Mouse (Mus musculus) kidney, postnatal 0 days (tissue): ENCODE measurements around the gene Ppib. TPM values are rescaled to one million over a fixed set of nuclear protein-coding genes. Genes with fewer than 3 reads are reported as not detected.

ENCODE experiments used
- ATAC-seq: fragments of 200-750 bp; cut with Nextera tagmentation; replicated peaks from 2 replicates; pipeline ENCODE4 v1.8.0; 2017; ENCODE audit warnings: low read depth, moderate number of reproducible peaks, moderate TSS enrichment, moderate library complexity; ENCODE audit not compliant: low FRiP score
- DNase-seq: peaks from one replicate; pipeline ENCODE4 v3.0.0-alpha.2; 2016; ENCODE audit warnings: low spot score
- H3K27ac ChIP-seq: fragments of 300-500 bp; sonication (generic); 2 replicates; pipeline ENCODE4 v1.5.1; 2014; ENCODE audit warnings: mild to moderate bottlenecking
- H3K27me3 ChIP-seq: fragments of 300-500 bp; sonication (generic); 2 replicates; pipeline ENCODE4 v1.6.1; 2014; ENCODE audit warnings: low read length, mixed read lengths; ENCODE audit not compliant: insufficient read depth
- H3K36me3 ChIP-seq: fragments of 300-500 bp; sonication (generic); 2 replicates; pipeline ENCODE4 v1.6.1; 2014; ENCODE audit warnings: low read length, mixed read lengths; ENCODE audit not compliant: insufficient read depth
- H3K4me1 ChIP-seq: fragments of 300-500 bp; sonication (generic); replicated peaks from 2 replicates; pipeline ENCODE4 v1.6.1; 2014; ENCODE audit warnings: antibody characterized with exemption, low read length, mixed read lengths; ENCODE audit not compliant: insufficient read depth
- H3K4me2 ChIP-seq: fragments of 300-500 bp; sonication (generic); 2 replicates; pipeline ENCODE4 v1.6.1; 2014; ENCODE audit warnings: mild to moderate bottlenecking, low read length, moderate library complexity, mixed read lengths
- H3K4me3 ChIP-seq: fragments of 300-500 bp; sonication (generic); replicated peaks from 2 replicates; pipeline ENCODE4 v1.5.1; 2014; ENCODE audit warnings: low read depth, low read length
- H3K9ac ChIP-seq: fragments of 300-500 bp; sonication (generic); 2 replicates; pipeline ENCODE4 v1.6.1; 2014; ENCODE audit warnings: low read depth, low read length
- H3K9me3 ChIP-seq: fragments of 300-500 bp; sonication (generic); replicated peaks from 2 replicates; pipeline ENCODE4 v1.6.1; 2016; ENCODE audit warnings: low read length, inconsistent platforms, mixed read lengths
- CTCF ChIP-seq: IDR thresholded peaks from 2 replicates; pipeline ENCODE4 v1.5.1; 2016; ENCODE audit warnings: antibody characterized with exemption, low read depth, mild to moderate bottlenecking, moderate library complexity
- WGBS: fragments of 180-500 bp; shearing (Covaris S2); extraction: QIAGEN DNeasy Blood & Tissue Kit; methylation state at CpG from one replicate; pipeline ENCODE4 v1.1.7; 2014; 5-methylcytosine and 5-hydroxymethylcytosine counted together
- polyA plus RNA-seq: library from polyadenylated mRNA; unstranded; fragments of >200 nt; fragmentation: Nextera tagmentation; extraction: Ambion mirVana; gene quantifications from 2 replicates; pipeline ENCODE4 v1.2.1, GENCODE M21; 2015

The Ppib gene
- 760 and 789 TPM in 2 replicates for polyA plus RNA-seq

GRCm38 (mm10) chr9:66059583-66060307, at the start of gene Ppib:
Gene Ppib, plus strand, starts transcription at chr9:66060222.
- peak; percentile 97 for ATAC-seq
- peak; percentile 44; the same call in 1 of the 2 replicates for TF ChIP-seq CTCF
- Histone ChIP-seq H3K27me3 (no peaks in the 10 kb centered on the region), H3K36me3 (peaks cover 22% of the 10 kb centered on the region), H3K4me1 (no peaks in the 10 kb centered on the region), H3K4me2 (peak within 1 kb of the TSS; percentile 73), H3K27ac (peak within 1 kb of the TSS; percentile 86), H3K4me3 (peak within 1 kb of the TSS; percentile 62), H3K9me3 (no peaks in the 10 kb centered on the region), H3K9ac (peak within 1 kb of the TSS; percentile 85)
- peak; percentile 98 for DNase-seq
- 2% methylated on average over 46 of the region's 51 CpGs for WGBS

GRCm38 (mm10) chr9:66020601-66021000, 39.4 kb upstream of the Ppib start:
- Histone ChIP-seq H3K4me3 (no peak overlapping the region), H3K36me3 (0 out of 2 replicates have a peak, but pooled peaks cover 9% of the 10 kb centered on the region), H3K9me3 (no peaks in the 10 kb centered on the region), H3K27ac (no peak overlapping the region), H3K9ac (no peak overlapping the region), H3K27me3 (no peaks in the 10 kb centered on the region), H3K4me2 (no peak overlapping the region), H3K4me1 (no peaks in the 10 kb centered on the region)
- no peak for TF ChIP-seq CTCF
- no peak for ATAC-seq
- DNase-seq: no peak

- WGBS: 93% methylated on average over 4 of the region's 4 CpGs
- no peak overlapping the region for H3K9ac ChIP-seq
Observed at GRCm38 (mm10) chr9:66038082-66038481, 21.9 kb upstream of the Ppib start.

GRCm38 (mm10) chr9:66038581-66038980, 21.4 kb upstream of the Ppib start:
- H3K9me3 ChIP-seq: no peaks in the 10 kb centered on the region
- DNase-seq: no peak

More at GRCm38 (mm10) chr9:66038082-66038481, 21.9 kb upstream of the Ppib start:
- Histone ChIP-seq H3K36me3 (peaks cover 21% of the 10 kb centered on the region), H3K27ac (no peak overlapping the region), H3K4me1 (no peaks in the 10 kb centered on the region), H3K4me2 (no peak overlapping the region), H3K4me3 (no peak overlapping the region), H3K27me3 (no peaks in the 10 kb centered on the region), H3K9me3 (no peaks in the 10 kb centered on the region)
- DNase-seq: no peak
- no peak for ATAC-seq
- no peak for TF ChIP-seq CTCF

GRCm38 (mm10) chr9:66039290-66039689, 20.7 kb upstream of the Ppib start:
- Histone ChIP-seq H3K4me2 (no peak overlapping the region), H3K4me1 (no peaks in the 10 kb centered on the region), H3K9me3 (no peaks in the 10 kb centered on the region), H3K36me3 (peaks cover 21% of the 10 kb centered on the region), H3K4me3 (no peak overlapping the region), H3K27ac (no peak overlapping the region), H3K27me3 (no peaks in the 10 kb centered on the region), H3K9ac (no peak overlapping the region)
- no peak for DNase-seq
- no peak for ATAC-seq
- no peak for TF ChIP-seq CTCF
- 85% methylated on average over 4 of the region's 4 CpGs for WGBS

More at GRCm38 (mm10) chr9:66038581-66038980, 21.4 kb upstream of the Ppib start:
- no peak for TF ChIP-seq CTCF
- 95% methylated on average over 4 of the region's 4 CpGs for WGBS
- no peaks in the 10 kb centered on the region for H3K4me1 ChIP-seq
- no peak overlapping the region for H3K4me3 ChIP-seq
- H3K27ac ChIP-seq: no peak overlapping the region
- H3K27me3 ChIP-seq: no peaks in the 10 kb centered on the region
- peaks cover 21% of the 10 kb centered on the region for H3K36me3 ChIP-seq
- ATAC-seq: no peak
- no peak overlapping the region for H3K4me2 ChIP-seq
- H3K9ac ChIP-seq: no peak overlapping the region

GRCm38 (mm10) chr9:66040801-66041200, 19.2 kb upstream of the Ppib start:
- H3K9ac ChIP-seq: no peak overlapping the region
- no peak for ATAC-seq
- no peaks in the 10 kb centered on the region for H3K9me3 ChIP-seq
- 92% methylated on average over 3 of the region's 3 CpGs for WGBS
- H3K27me3 ChIP-seq: no peaks in the 10 kb centered on the region
- no peak overlapping the region for H3K27ac ChIP-seq
- no peak for TF ChIP-seq CTCF
- H3K4me2 ChIP-seq: no peak overlapping the region
- H3K4me1 ChIP-seq: no peaks in the 10 kb centered on the region
- no peak for DNase-seq
- H3K4me3 ChIP-seq: no peak overlapping the region
- H3K36me3 ChIP-seq: peaks cover 21% of the 10 kb centered on the region
